Mouse (Mus musculus): ENCODE results near the gene Myo1h. TPM values are rescaled to one million over a fixed set of nuclear protein-coding genes. Genes with fewer than 3 reads are reported as not detected.

The Myo1h gene
- total and polyA plus RNA-seq, 2 experiments from 2014 or later = 0.53 TPM; not detected in 1

DNA sequence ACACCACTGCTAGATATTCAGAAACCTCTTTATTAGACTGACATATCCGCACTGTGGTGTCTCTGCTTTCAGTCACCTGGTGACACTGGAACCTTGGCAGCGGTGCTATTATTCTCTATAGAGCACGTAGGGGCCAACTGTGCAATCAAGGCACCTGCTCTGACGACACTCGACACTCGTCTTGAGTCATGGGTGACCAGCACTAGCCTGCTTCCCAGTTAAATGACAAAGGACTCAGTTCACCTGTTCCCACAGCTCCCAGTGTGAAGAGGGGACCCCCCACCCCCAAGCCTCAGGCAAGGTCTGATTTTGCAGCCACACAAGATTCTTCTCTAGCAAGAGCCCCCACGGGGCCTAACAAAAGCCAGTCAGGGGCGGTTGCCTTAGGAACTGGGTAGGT is 13.6 kb upstream of the Myo1h start:
- Histone ChIP-seq H3K9ac (replicated peaks; ENCODE audit: low read depth, low read length) (no peak overlapping the region), H3K4me3 (ENCODE audit: low read depth, low read length) (no peak overlapping the region), H3K27me3 (ENCODE audit: control insufficient read depth, insufficient read depth, low read length) (peaks cover 93% of the 10 kb centered on the region), H3K4me1 (ENCODE audit: control insufficient read depth, insufficient read depth) (no peaks in the 10 kb centered on the region), H3K4me2 (ENCODE audit: low read depth, low read length) (no peak overlapping the region), H3K36me3 (replicated peaks; ENCODE audit: control insufficient read depth, insufficient read depth, low read length) (no peaks in the 10 kb centered on the region), H3K9me3 (replicated peaks; ENCODE audit: control insufficient read depth, low read length) (no peaks in the 10 kb centered on the region), H3K27ac (ENCODE audit: low read depth) (no peak overlapping the region)
- DNase-seq (ENCODE audit: low spot score) (no peak), ATAC-seq (ENCODE audit: insufficient read depth, low read depth) (no peak)
- TF ChIP-seq CTCF (IDR thresholded peaks at IDR 0.05; ENCODE audit: low read depth) (no peak), EP300 (IDR thresholded peaks at IDR 0.05; ENCODE audit: low read depth) (no peak)
- WGBS = 22% methylated on average over 8 of the region's 8 CpGs

- ATAC-seq (ENCODE audit: insufficient read depth, low read depth) (no peak), DNase-seq (ENCODE audit: low spot score) (no peak)
- H3K27ac ChIP-seq (ENCODE audit: low read depth) = no peak overlapping the region
- peaks cover 87% of the 10 kb centered on the region for H3K27me3 ChIP-seq (ENCODE audit: control insufficient read depth, insufficient read depth, low read length)
- H3K4me3 ChIP-seq (ENCODE audit: low read depth, low read length) = no peak overlapping the region
- H3K4me1 ChIP-seq (ENCODE audit: control insufficient read depth, insufficient read depth) = no peaks in the 10 kb centered on the region
- WGBS = 47% methylated on average over 16 of the region's 16 CpGs
- no peaks in the 10 kb centered on the region for H3K9me3 ChIP-seq (replicated peaks; ENCODE audit: control insufficient read depth, low read length)
- no peaks in the 10 kb centered on the region for H3K36me3 ChIP-seq (replicated peaks; ENCODE audit: control insufficient read depth, insufficient read depth, low read length)
- no peak overlapping the region for H3K4me2 ChIP-seq (ENCODE audit: low read depth, low read length)
- H3K9ac ChIP-seq (replicated peaks; ENCODE audit: low read depth, low read length) = no peak overlapping the region
- TF ChIP-seq EP300 (IDR thresholded peaks at IDR 0.05; ENCODE audit: low read depth) = no peak
- no peak for TF ChIP-seq CTCF (IDR thresholded peaks at IDR 0.05; ENCODE audit: low read depth)
Observed at GRCm38 (mm10) chr5:114275991-114276390, 13.0 kb upstream of the Myo1h start.

- Histone ChIP-seq H3K36me3 (replicated peaks; ENCODE audit: control insufficient read depth, insufficient read depth, low read length) (no peaks in the 10 kb centered on the region), H3K9ac (replicated peaks; ENCODE audit: low read depth, low read length) (no peak overlapping the region), H3K27me3 (ENCODE audit: control insufficient read depth, insufficient read depth, low read length) (peaks cover 55% of the 10 kb centered on the region), H3K9me3 (replicated peaks; ENCODE audit: control insufficient read depth, low read length) (no peaks in the 10 kb centered on the region), H3K27ac (ENCODE audit: low read depth) (no peak overlapping the region), H3K4me1 (ENCODE audit: control insufficient read depth, insufficient read depth) (no peaks in the 10 kb centered on the region), H3K4me3 (ENCODE audit: low read depth, low read length) (no peak overlapping the region), H3K4me2 (ENCODE audit: low read depth, low read length) (no peak overlapping the region)
- ATAC-seq (ENCODE audit: insufficient read depth, low read depth) = no peak
- TF ChIP-seq EP300 (IDR thresholded peaks at IDR 0.05; ENCODE audit: low read depth) (no peak), CTCF (IDR thresholded peaks at IDR 0.05; ENCODE audit: low read depth) (no peak)
- DNase-seq (ENCODE audit: low spot score) = no peak
- WGBS = 44% methylated on average over 12 of the region's 12 CpGs
Observed at GRCm38 (mm10) chr5:114279382-114280143, 9.4 kb upstream of the Myo1h start.

GRCm38 (mm10) chr5:114282346-114282745 is 6.6 kb upstream of the Myo1h start:
- DNase-seq (ENCODE audit: low spot score) (no peak), ATAC-seq (ENCODE audit: insufficient read depth, low read depth) (no peak)
- Histone ChIP-seq H3K27me3 (ENCODE audit: control insufficient read depth, insufficient read depth, low read length) (peaks cover 28% of the 10 kb centered on the region), H3K36me3 (replicated peaks; ENCODE audit: control insufficient read depth, insufficient read depth, low read length) (no peaks in the 10 kb centered on the region), H3K4me3 (ENCODE audit: low read depth, low read length) (no peak overlapping the region), H3K9me3 (replicated peaks; ENCODE audit: control insufficient read depth, low read length) (no peaks in the 10 kb centered on the region), H3K4me1 (ENCODE audit: control insufficient read depth, insufficient read depth) (no peaks in the 10 kb centered on the region), H3K4me2 (ENCODE audit: low read depth, low read length) (no peak overlapping the region), H3K27ac (ENCODE audit: low read depth) (no peak overlapping the region), H3K9ac (replicated peaks; ENCODE audit: low read depth, low read length) (no peak overlapping the region)
- TF ChIP-seq CTCF (IDR thresholded peaks at IDR 0.05; ENCODE audit: low read depth) (no peak), EP300 (IDR thresholded peaks at IDR 0.05; ENCODE audit: low read depth) (no peak)
- WGBS = 23% methylated on average over 6 of the region's 6 CpGs

- WGBS = 72% methylated on average over 13 of the region's 13 CpGs
- Histone ChIP-seq H3K4me1 (ENCODE audit: control insufficient read depth, insufficient read depth) (no peaks in the 10 kb centered on the region), H3K27me3 (ENCODE audit: control insufficient read depth, insufficient read depth, low read length) (peaks cover 19% of the 10 kb centered on the region), H3K9ac (replicated peaks; ENCODE audit: low read depth, low read length) (no peak overlapping the region), H3K36me3 (replicated peaks; ENCODE audit: control insufficient read depth, insufficient read depth, low read length) (no peaks in the 10 kb centered on the region), H3K4me3 (ENCODE audit: low read depth, low read length) (no peak overlapping the region), H3K4me2 (ENCODE audit: low read depth, low read length) (no peak overlapping the region), H3K9me3 (replicated peaks; ENCODE audit: control insufficient read depth, low read length) (no peaks in the 10 kb centered on the region), H3K27ac (ENCODE audit: low read depth) (no peak overlapping the region)
- TF ChIP-seq EP300 (IDR thresholded peaks at IDR 0.05; ENCODE audit: low read depth) (no peak), CTCF (IDR thresholded peaks at IDR 0.05; ENCODE audit: low read depth) (no peak)
- no peak for DNase-seq (ENCODE audit: low spot score)
- no peak for ATAC-seq (ENCODE audit: insufficient read depth, low read depth)
Observed at GRCm38 (mm10) chr5:114284604-114285397, 4.2 kb upstream of the Myo1h start.
